Mouse (Mus musculus) kidney, adult 2 months (tissue): ENCODE measurements around the gene Spocd1.

Experiments
- CTCF ChIP-seq: fragments of 200-500 bp; conservative IDR thresholded peaks from 2 replicates; pipeline ENCODE4 v1.5.1; 2011; ENCODE audit warnings: low read depth, mild to moderate bottlenecking, control low read depth, low read length, moderate library complexity, mixed read lengths; ENCODE audit not compliant: insufficient read depth, insufficient read length
- POLR2A ChIP-seq: fragments of 200-500 bp; IDR thresholded peaks from one replicate; pipeline ENCODE4 v1.6.1; 2011; ENCODE audit warnings: low read depth, low read length, control low read depth

DNA sequence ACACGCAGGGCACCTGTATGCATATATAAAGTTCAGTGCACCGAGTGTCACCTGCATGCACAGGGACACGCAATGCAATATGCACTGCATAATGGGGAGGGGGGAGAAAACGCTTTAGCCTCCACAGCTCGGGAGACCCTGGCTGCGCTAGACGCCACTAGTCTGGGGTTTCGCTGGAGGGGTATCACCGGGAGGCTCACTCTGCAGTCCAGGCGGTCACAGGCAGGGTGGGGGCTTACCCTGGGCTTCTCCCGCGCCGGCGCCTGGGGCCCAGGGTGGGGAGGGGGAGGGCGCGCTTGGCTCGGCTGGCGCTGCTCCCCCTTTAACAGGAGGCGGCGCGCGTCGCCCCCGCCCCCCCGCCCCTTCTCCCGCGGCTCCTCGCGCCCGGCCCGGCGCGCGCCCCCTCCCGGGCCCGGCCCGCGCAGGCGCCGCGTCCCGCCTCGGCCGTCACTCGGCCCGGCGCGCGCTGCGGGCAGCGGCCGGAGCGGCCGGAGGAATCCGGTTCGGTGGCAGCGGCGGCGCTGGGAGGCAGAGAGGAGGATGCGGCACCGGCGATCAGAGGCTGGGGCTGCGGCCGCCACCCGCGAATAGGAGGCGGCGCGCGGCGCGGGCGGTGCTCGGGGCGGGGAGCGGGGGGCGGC, 55.5 kb downstream of the Spocd1 start, which contains the start of gene Adgrb2:
- TF ChIP-seq CTCF, result no peak
- TF ChIP-seq POLR2A, result no peak
